Mouse (Mus musculus) intestine, embryonic 14.5 days (tissue): ENCODE data around the gene Zfp14. TPM values are rescaled to one million over a fixed set of nuclear protein-coding genes. Genes with fewer than 3 reads are reported as not detected.
A peak's percentile ranks its signal among the peaks of the same experiment; 100 is the strongest.

Experiments
- ATAC-seq: fragments of 200-750 bp; cut with Nextera tagmentation; replicated peaks from 2 replicates; pipeline ENCODE4 v1.8.0; 2017; ENCODE audit warnings: low read depth, moderate number of reproducible peaks, moderate TSS enrichment, moderate library complexity; ENCODE audit not compliant: low FRiP score, low TSS enrichment
- DNase-seq: peaks from one replicate; pipeline ENCODE4 v3.0.0-alpha.2; 2018; ENCODE audit warnings: low spot score
- H3K27ac ChIP-seq: fragments of 300-500 bp; sonication (generic); 2 replicates; pipeline ENCODE4 v1.5.1; 2014; ENCODE audit warnings: low read depth, mild to moderate bottlenecking, control low read depth
- H3K27me3 ChIP-seq: fragments of 300-500 bp; sonication (generic); replicated peaks from 2 replicates; pipeline ENCODE4 v1.6.1; 2014; ENCODE audit warnings: low read length, control low read depth; ENCODE audit not compliant: control insufficient read depth, insufficient read depth
- H3K36me3 ChIP-seq: fragments of 300-500 bp; sonication (generic); 2 replicates; pipeline ENCODE4 v1.6.1; 2014; ENCODE audit warnings: low read length, control low read depth; ENCODE audit not compliant: control insufficient read depth, insufficient read depth
- H3K4me1 ChIP-seq: fragments of 300-500 bp; sonication (generic); replicated peaks from 2 replicates; pipeline ENCODE4 v1.6.1; 2014; ENCODE audit warnings: low read length, control low read depth, mixed read lengths; ENCODE audit not compliant: control insufficient read depth, insufficient read depth
- H3K4me2 ChIP-seq: fragments of 300-500 bp; sonication (generic); 2 replicates; pipeline ENCODE4 v1.6.1; 2014; ENCODE audit warnings: low read length
- H3K4me3 ChIP-seq: fragments of 300-500 bp; sonication (generic); 2 replicates; pipeline ENCODE4 v1.5.1; 2014; ENCODE audit warnings: low read depth, low read length, control low read depth, mixed read lengths
- H3K9ac ChIP-seq: fragments of 300-500 bp; sonication (generic); 2 replicates; pipeline ENCODE4 v1.6.1; 2014; ENCODE audit warnings: mild to moderate bottlenecking, low read length
- H3K9me3 ChIP-seq: fragments of 300-500 bp; sonication (generic); 2 replicates; pipeline ENCODE4 v1.6.1; 2016; ENCODE audit warnings: low read length, control low read depth; ENCODE audit not compliant: control insufficient read depth
- WGBS: fragments of 180-500 bp; shearing (Covaris S2); extraction: QIAGEN DNeasy Blood & Tissue Kit; methylation state at CpG from one replicate; pipeline ENCODE4 v1.1.7; 2014; 5-methylcytosine and 5-hydroxymethylcytosine counted together
- microRNA-seq: library from miRNA; unstranded; fragments of <30 nt; microRNA quantifications from one replicate; pipeline ENCODE4, GENCODE M21; 2016
- polyA plus RNA-seq: library from polyadenylated mRNA; unstranded; fragments of >200 nt; fragmentation: Nextera tagmentation; extraction: Ambion mirVana; gene quantifications from 2 replicates; pipeline ENCODE4 v1.2.1, GENCODE M21; 2014

Gene Zfp14
- polyA plus RNA-seq, 1 experiment from 2014 or later = 3.5 TPM

GRCm38 (mm10) chr7:30000601-30001000 is 50.6 kb downstream of the Zfp14 start:
- DNase-seq (no peak), ATAC-seq (no peak)
- no peak overlapping the region for H3K4me3 ChIP-seq
- no peak overlapping the region for H3K27ac ChIP-seq
- no peak overlapping the region for H3K9ac ChIP-seq
- no peaks in the 10 kb centered on the region for H3K4me1 ChIP-seq
- no peaks in the 10 kb centered on the region for H3K9me3 ChIP-seq
- H3K4me2 ChIP-seq = no peak overlapping the region
- H3K36me3 ChIP-seq = peaks cover 71% of the 10 kb centered on the region
- WGBS = 78% methylated on average over 5 of the region's 5 CpGs
- no peaks in the 10 kb centered on the region for H3K27me3 ChIP-seq

GRCm38 (mm10) chr7:29995134-29995533 is 56.0 kb downstream of the Zfp14 start:
- H3K36me3 ChIP-seq = peaks cover 78% of the 10 kb centered on the region
- no peak overlapping the region for H3K4me2 ChIP-seq
- no peaks in the 10 kb centered on the region for H3K4me1 ChIP-seq
- ATAC-seq (no peak), DNase-seq (no peak)
- H3K27ac ChIP-seq = no peak overlapping the region
- H3K4me3 ChIP-seq = no peak overlapping the region
- H3K9ac ChIP-seq = no peak overlapping the region
- no peaks in the 10 kb centered on the region for H3K27me3 ChIP-seq
- 89% methylated on average over 8 of the region's 8 CpGs for WGBS
- no peaks in the 10 kb centered on the region for H3K9me3 ChIP-seq

GRCm38 (mm10) chr7:29993340-29993739 is 57.8 kb downstream of the Zfp14 start:
- H3K27me3 ChIP-seq = no peaks in the 10 kb centered on the region
- no peaks in the 10 kb centered on the region for H3K9me3 ChIP-seq
- ATAC-seq = no peak
- no peak overlapping the region for H3K27ac ChIP-seq
- H3K4me2 ChIP-seq = no peak overlapping the region
- 97% methylated on average over 9 of the region's 9 CpGs for WGBS
- no peak overlapping the region for H3K4me3 ChIP-seq
- no peak overlapping the region for H3K9ac ChIP-seq
- peaks cover 75% of the 10 kb centered on the region for H3K36me3 ChIP-seq
- H3K4me1 ChIP-seq = no peaks in the 10 kb centered on the region
- no peak for DNase-seq

GRCm38 (mm10) chr7:29992698-29993097 is 58.5 kb downstream of the Zfp14 start:
- no peaks in the 10 kb centered on the region for H3K4me1 ChIP-seq
- H3K36me3 ChIP-seq = peaks cover 74% of the 10 kb centered on the region
- WGBS = 94% methylated on average over 8 of the region's 8 CpGs
- ATAC-seq (no peak), DNase-seq (no peak)
- no peak overlapping the region for H3K4me2 ChIP-seq
- H3K27ac ChIP-seq = no peak overlapping the region
- H3K4me3 ChIP-seq = no peak overlapping the region
- no peaks in the 10 kb centered on the region for H3K27me3 ChIP-seq
- no peak overlapping the region for H3K9ac ChIP-seq
- no peaks in the 10 kb centered on the region for H3K9me3 ChIP-seq

GRCm38 (mm10) chr7:29989031-29989430 is 62.1 kb downstream of the Zfp14 start:
- no peak overlapping the region for H3K27ac ChIP-seq

GRCm38 (mm10) chr7:29987551-29987950 is 63.6 kb downstream of the Zfp14 start:
- WGBS = 96% methylated on average over 5 of the region's 5 CpGs

More at GRCm38 (mm10) chr7:29989031-29989430, 62.1 kb downstream of the Zfp14 start:
- no peak overlapping the region for H3K4me2 ChIP-seq
- 82% methylated on average over 11 of the region's 11 CpGs for WGBS
- no peaks in the 10 kb centered on the region for H3K27me3 ChIP-seq
- H3K4me1 ChIP-seq = peaks cover 5% of the 10 kb centered on the region; the same call in 1 of the 2 replicates
- peak; percentile 78 for ATAC-seq
- DNase-seq = peak; percentile 59
- H3K4me3 ChIP-seq = no peak overlapping the region
- no peaks in the 10 kb centered on the region for H3K9me3 ChIP-seq
- peaks cover 73% of the 10 kb centered on the region for H3K36me3 ChIP-seq
- H3K9ac ChIP-seq = no peak overlapping the region

More at GRCm38 (mm10) chr7:29987551-29987950, 63.6 kb downstream of the Zfp14 start:
- H3K9me3 ChIP-seq = no peaks in the 10 kb centered on the region
- no peak overlapping the region for H3K4me2 ChIP-seq
- no peak for ATAC-seq
- peaks cover 11% of the 10 kb centered on the region for H3K4me1 ChIP-seq
- no peak overlapping the region for H3K27ac ChIP-seq
- no peak overlapping the region for H3K4me3 ChIP-seq
- peaks cover 61% of the 10 kb centered on the region for H3K36me3 ChIP-seq
- H3K9ac ChIP-seq = no peak overlapping the region
- no peaks in the 10 kb centered on the region for H3K27me3 ChIP-seq
- no peak for DNase-seq

Small RNAs within 50 kb of the gene (microRNA-seq; reads per million reads assigned to microRNA genes)
- not detected for gene Gm23368

Other genes with a start within 250 kb of the Zfp14 start
- gene Zfp790, start 235.3 kb downstream of the Zfp14 start, polyA plus RNA-seq = 11.9 and 15.4 TPM in 2 replicates
- gene Zfp940, start 197.7 kb downstream of the Zfp14 start, polyA plus RNA-seq = 5.4 and 7.9 TPM in 2 replicates
- 6.8 and 8.4 TPM in 2 replicates for gene Zfp420, start 191.4 kb downstream of the Zfp14 start, polyA plus RNA-seq
- gene Zfp27, start 144.8 kb downstream of the Zfp14 start, polyA plus RNA-seq = 9.8 and 11.8 TPM in 2 replicates
- gene Zfp383, start 143.2 kb downstream of the Zfp14 start, polyA plus RNA-seq = 5.4 and 5.6 TPM in 2 replicates
- gene Zfp74, start 97.3 kb downstream of the Zfp14 start, polyA plus RNA-seq = 12.8 and 14.7 TPM in 2 replicates
- 19.5 and 22.6 TPM in 2 replicates for gene Zfp568, start 67.4 kb downstream of the Zfp14 start, polyA plus RNA-seq
- gene Zfp82, start 21.5 kb upstream of the Zfp14 start, polyA plus RNA-seq = 4.9 and 5.4 TPM in 2 replicates
- gene Gm26920, start 39.0 kb upstream of the Zfp14 start, polyA plus RNA-seq = 0.87 and 1.5 TPM in 2 replicates
- gene Zfp566, start 39.1 kb upstream of the Zfp14 start, polyA plus RNA-seq = 8.3 and 11.2 TPM in 2 replicates
- 91.8 and 115 TPM in 2 replicates for gene Zfp260, start 43.4 kb upstream of the Zfp14 start, polyA plus RNA-seq
- 4.2 and 5.8 TPM in 2 replicates for gene Zfp382, start 70.6 kb upstream of the Zfp14 start, polyA plus RNA-seq
- 16.0 and 16.3 TPM in 2 replicates for gene Zfp146, start 118.4 kb upstream of the Zfp14 start, polyA plus RNA-seq
- gene Cox7a1, start 132.8 kb upstream of the Zfp14 start, polyA plus RNA-seq = 5.8 and 11.3 TPM in 2 replicates
- 81.9 and 85.4 TPM in 2 replicates for gene Capns1, start 147.4 kb upstream of the Zfp14 start, polyA plus RNA-seq
- 159 and 161 TPM in 2 replicates for gene Polr2i, start 180.6 kb upstream of the Zfp14 start, polyA plus RNA-seq
- gene Tbcb, start 180.9 kb upstream of the Zfp14 start, polyA plus RNA-seq = 147 and 157 TPM in 2 replicates
- gene Ovol3, start 184.3 kb upstream of the Zfp14 start, polyA plus RNA-seq = not detected in 2 replicates
- gene Thap8, start 228.7 kb upstream of the Zfp14 start, polyA plus RNA-seq = 0.24 and 0.26 TPM in 2 replicates
- 8.5 and 10.5 TPM in 2 replicates for gene Wdr62, start 229.0 kb upstream of the Zfp14 start, polyA plus RNA-seq
- 41.4 and 46.1 TPM in 2 replicates for gene Clip3, start 240.3 kb upstream of the Zfp14 start, polyA plus RNA-seq